Mouse (Mus musculus) gonadal fat pad, adult 2 months (tissue): ENCODE data around the gene Gm20388. TPM values are rescaled to one million over a fixed set of nuclear protein-coding genes. Genes with fewer than 3 reads are reported as not detected.
A peak's percentile ranks its signal among the peaks of the same experiment; 100 is the strongest.

Experiments used
- DNase-seq: peaks from one replicate; pipeline ENCODE4 v3.0.0-alpha.2; 2012; ENCODE audit warnings: low read depth
- polyA plus RNA-seq: library from polyadenylated mRNA; depleted of rRNA; stranded (reverse); fragments of >200 nt; gene quantifications from 2 replicates; pipeline ENCODE4 v1.2.3, GENCODE M21; 2012

Gm20388 gene
- polyA plus RNA-seq, 1 experiment: 119 TPM

GRCm38 (mm10) chr8:124184078-124184477, 4273.4 kb downstream of the Gm20388 start:
- no peak for DNase-seq

- DNase-seq: no peak
These were observed 4273.9 kb downstream of the Gm20388 start for GRCm38 (mm10) chr8:124184507-124184906.

- DNase-seq: no peak
These were observed 4274.4 kb downstream of the Gm20388 start for GRCm38 (mm10) chr8:124185081-124185480.

GRCm38 (mm10) chr8:124190388-124190787, 4279.7 kb downstream of the Gm20388 start:
- no peak for DNase-seq

GRCm38 (mm10) chr8:124192242-124192641, 4281.6 kb downstream of the Gm20388 start:
- no peak for DNase-seq

- no peak for DNase-seq
These were observed 4282.3 kb downstream of the Gm20388 start for GRCm38 (mm10) chr8:124192976-124193375.

- no peak for DNase-seq
These were observed 4283.4 kb downstream of the Gm20388 start for GRCm38 (mm10) chr8:124193992-124194391.

GRCm38 (mm10) chr8:124196195-124196594, 4285.6 kb downstream of the Gm20388 start:
- no peak for DNase-seq

GRCm38 (mm10) chr8:124196797-124197196, 4286.2 kb downstream of the Gm20388 start:
- DNase-seq: peak; percentile 5

GRCm38 (mm10) chr8:124198230-124198629, 4287.6 kb downstream of the Gm20388 start:
- no peak for DNase-seq

- peak; percentile 88 for DNase-seq
These were observed 4289.8 kb downstream of the Gm20388 start for GRCm38 (mm10) chr8:124200400-124200799.

- peak; percentile 22 for DNase-seq
These were observed 4291.1 kb downstream of the Gm20388 start for GRCm38 (mm10) chr8:124201706-124202105.

- peak; percentile 57 for DNase-seq
These were observed 4292.3 kb downstream of the Gm20388 start for GRCm38 (mm10) chr8:124202895-124203294.

- no peak for DNase-seq
These were observed 4293.5 kb downstream of the Gm20388 start for GRCm38 (mm10) chr8:124204001-124204601.

GRCm38 (mm10) chr8:124212148-124212547, 4301.5 kb downstream of the Gm20388 start:
- no peak for DNase-seq

GRCm38 (mm10) chr8:124216951-124217350, 4306.3 kb downstream of the Gm20388 start:
- no peak for DNase-seq

GRCm38 (mm10) chr8:124229883-124230282, 4319.2 kb downstream of the Gm20388 start:
- no peak for DNase-seq

- DNase-seq: no peak
These were observed 4320.0 kb downstream of the Gm20388 start for GRCm38 (mm10) chr8:124230496-124231175.

GRCm38 (mm10) chr8:124231176-124231484, 4320.5 kb downstream of the Gm20388 start, which contains the start of gene Galnt2:
Gene Galnt2, plus strand, starts transcription at chr8:124231391.
- no peak for DNase-seq

GRCm38 (mm10) chr8:124231485-124232279, 4321.0 kb downstream of the Gm20388 start:
- DNase-seq: no peak

- no peak for DNase-seq
These were observed 4321.6 kb downstream of the Gm20388 start for GRCm38 (mm10) chr8:124232280-124232600.

- DNase-seq: no peak
These were observed 4323.9 kb downstream of the Gm20388 start for GRCm38 (mm10) chr8:124234496-124234895.

GRCm38 (mm10) chr8:124235536-124235935, 4324.9 kb downstream of the Gm20388 start:
- no peak for DNase-seq
